Mouse (Mus musculus): ENCODE results near the gene Spsb1.

Spsb1 gene

DNA sequence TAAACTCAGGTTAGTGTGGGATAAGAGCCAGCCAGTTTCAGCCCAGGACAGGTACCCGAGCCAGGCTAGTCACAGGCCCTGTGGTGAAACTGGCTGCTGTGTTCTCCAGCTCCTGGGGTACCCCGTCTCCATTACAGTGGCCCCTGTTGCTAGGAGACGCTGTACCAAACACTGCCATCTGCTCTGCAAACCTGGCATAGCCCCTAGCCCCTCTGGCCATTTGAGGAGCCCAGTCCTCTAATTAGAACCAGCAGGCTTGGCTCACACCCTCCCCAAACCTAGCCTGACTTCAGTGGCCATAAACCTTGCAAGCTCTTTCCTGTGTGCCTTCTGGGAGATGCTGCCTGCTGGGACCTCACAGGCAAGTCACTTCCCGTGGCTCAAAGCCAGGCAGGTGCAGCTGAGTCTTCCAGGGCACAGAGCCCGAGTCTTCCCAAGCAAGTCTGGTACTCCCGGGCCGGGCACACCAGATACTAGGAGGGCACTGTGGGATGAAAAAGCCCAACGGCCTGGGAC lies 78.8 kb downstream of the Spsb1 start:
- in situ Hi-C loops (cut with MboI; ENCODE audit: low pct_unique_long_range_greater_than_20kb in 1 of 2, low sequenced_read_pairs in 2 of 2, unreplicated experiment in 1 of 2), result no loop called here

DNA sequence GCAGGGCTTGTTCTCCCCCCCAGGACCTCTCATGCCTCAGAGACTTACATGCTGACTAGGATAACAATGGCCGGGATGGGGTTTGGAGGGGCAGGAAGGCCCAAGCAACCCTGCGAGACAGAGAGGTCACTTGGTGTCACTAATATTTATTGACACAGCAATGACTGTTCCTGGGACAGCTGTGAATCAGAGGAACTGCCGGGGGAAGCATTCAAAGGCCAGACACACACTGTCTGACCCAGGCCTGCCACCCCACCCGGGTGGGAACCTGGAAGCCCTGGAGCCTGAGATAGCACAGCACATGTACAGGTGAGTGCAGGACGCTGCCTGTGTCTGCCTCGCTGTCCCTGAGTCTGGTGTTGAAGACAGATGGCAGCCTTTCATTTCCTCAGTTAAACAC lies 79.5 kb downstream of the Spsb1 start:
- in situ Hi-C loops (cut with MboI; ENCODE audit: low pct_unique_long_range_greater_than_20kb in 1 of 2, low sequenced_read_pairs in 2 of 2, unreplicated experiment in 1 of 2), result no loop called here

DNA sequence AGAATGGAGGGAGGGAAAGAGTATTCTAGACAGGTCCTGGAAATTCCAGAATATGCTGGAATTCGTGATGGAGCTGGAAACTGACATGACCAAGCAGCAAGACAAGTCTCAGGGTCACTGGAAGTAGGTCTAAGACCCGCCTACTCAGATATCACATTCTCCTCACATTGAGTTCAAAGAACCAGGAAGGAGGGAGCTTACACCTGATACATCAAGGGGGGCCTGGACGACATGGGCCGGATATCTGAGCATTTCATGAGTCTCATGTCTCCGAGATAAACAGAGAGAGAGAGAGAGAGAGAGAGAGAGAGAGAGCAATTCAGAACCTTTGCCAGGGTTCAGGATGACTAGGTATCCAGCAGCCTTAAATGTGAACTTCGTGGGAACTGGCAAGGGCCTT lies 82.6 kb downstream of the Spsb1 start:
- in situ Hi-C loops (cut with MboI; ENCODE audit: low pct_unique_long_range_greater_than_20kb in 1 of 2, low sequenced_read_pairs in 2 of 2, unreplicated experiment in 1 of 2), result no loop called here

DNA sequence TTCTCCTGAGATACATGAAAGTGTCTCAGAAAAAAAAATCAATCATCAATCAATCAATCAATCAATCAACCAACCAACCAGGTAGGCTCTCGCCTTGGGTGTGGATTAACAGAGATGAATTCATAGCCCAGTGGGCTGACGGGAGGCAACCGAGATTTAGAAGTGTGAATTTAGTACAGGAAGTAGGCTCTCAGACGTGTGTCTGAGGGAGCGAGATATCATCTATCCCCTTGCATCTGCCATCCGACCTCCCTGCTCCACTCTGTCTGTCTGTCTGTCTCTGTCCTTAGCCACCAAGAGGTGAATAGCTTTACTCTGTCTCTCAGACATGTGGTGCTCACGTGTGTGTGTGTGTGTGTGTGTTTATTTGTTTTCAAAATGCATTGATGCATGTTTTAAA lies 83.3 kb downstream of the Spsb1 start:
- in situ Hi-C loops (cut with MboI; ENCODE audit: low pct_unique_long_range_greater_than_20kb in 1 of 2, low sequenced_read_pairs in 2 of 2, unreplicated experiment in 1 of 2), result no loop called here

DNA sequence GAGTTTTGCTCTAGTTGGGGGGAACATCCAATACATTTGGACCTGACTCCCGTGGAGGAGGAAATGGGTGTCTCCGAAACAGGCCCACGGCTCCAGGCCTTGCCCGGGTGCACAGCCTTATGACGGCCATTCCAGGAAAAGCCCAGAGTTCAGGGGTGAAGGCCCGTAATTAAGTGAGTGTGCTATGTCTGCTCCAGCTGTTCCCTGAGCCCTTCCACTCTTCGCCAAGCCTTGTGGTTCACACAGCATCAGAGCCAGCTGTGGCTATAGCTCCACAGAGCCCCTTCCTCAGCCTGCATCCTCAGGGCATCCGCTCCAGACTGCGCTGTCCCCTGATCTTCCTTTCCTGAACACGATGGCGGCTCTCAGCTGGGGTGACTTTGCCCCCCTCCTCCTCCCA lies 83.8 kb downstream of the Spsb1 start:
- in situ Hi-C loops (cut with MboI; ENCODE audit: low pct_unique_long_range_greater_than_20kb in 1 of 2, low sequenced_read_pairs in 2 of 2, unreplicated experiment in 1 of 2), result no loop called here

DNA sequence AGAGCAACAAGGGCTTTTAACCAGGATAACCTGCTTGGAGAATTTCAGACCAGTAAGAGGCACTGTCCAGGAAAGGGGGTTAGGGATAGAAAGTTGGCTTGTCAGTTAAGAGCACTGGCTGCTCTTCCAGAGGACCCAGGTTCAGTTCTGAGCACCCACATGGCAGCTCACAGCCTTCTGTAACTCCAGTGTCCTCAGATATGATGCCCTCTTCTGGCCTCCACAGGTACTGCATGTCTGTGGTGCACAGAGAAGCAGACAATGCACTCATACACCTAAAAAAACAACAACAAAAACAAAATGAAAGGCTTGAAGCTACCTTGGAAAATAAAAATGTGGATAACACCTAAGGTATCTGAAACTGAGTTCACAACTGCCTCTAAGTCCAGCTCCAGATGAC lies 84.4 kb downstream of the Spsb1 start:
- in situ Hi-C loops (cut with MboI; ENCODE audit: low pct_unique_long_range_greater_than_20kb in 1 of 2, low sequenced_read_pairs in 2 of 2, unreplicated experiment in 1 of 2), result no loop called here

DNA sequence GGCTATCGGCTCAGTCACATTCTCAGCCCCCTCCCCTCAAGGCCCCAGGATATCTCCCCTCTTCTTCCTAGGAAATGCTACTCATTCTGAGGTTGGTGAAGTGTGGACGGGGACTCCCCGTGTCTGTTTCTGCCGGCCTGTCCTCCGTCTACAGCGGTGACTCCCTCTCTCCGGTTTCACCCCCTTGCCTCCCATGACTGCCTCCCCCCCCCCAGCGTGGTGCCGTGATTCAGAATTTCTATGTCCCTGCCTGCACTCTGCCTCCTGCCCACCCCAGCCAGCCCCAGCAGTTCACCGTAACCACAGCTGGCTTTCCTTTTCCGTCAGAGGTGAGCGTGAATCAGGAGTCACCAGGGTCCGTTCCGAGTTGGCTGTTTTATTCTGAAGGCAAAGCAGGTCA lies 86.1 kb downstream of the Spsb1 start:
- in situ Hi-C loops (cut with MboI; ENCODE audit: low pct_unique_long_range_greater_than_20kb in 1 of 2, low sequenced_read_pairs in 2 of 2, unreplicated experiment in 1 of 2), result no loop called here

DNA sequence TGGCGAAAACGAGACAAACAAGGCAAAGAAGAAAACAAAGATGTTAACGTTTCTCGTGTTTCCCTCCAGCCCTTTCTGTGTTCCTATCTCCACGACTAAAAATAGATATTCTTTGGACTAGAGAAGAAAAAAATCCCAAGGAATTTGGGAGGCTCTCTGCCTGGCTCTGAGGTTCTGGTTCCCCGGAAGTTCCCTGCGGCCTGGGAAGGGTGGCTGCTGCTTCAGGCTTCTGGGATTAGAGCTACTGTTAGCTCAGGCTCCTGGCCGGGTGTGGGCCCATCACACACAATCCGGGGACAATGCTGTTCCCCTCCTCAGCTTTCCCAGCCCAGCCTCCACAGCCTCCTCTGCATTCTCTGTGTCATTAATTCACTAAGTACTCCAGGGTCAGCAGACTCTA lies 86.8 kb downstream of the Spsb1 start:
- in situ Hi-C loops (cut with MboI; ENCODE audit: low pct_unique_long_range_greater_than_20kb in 1 of 2, low sequenced_read_pairs in 2 of 2, unreplicated experiment in 1 of 2), result no loop called here

DNA sequence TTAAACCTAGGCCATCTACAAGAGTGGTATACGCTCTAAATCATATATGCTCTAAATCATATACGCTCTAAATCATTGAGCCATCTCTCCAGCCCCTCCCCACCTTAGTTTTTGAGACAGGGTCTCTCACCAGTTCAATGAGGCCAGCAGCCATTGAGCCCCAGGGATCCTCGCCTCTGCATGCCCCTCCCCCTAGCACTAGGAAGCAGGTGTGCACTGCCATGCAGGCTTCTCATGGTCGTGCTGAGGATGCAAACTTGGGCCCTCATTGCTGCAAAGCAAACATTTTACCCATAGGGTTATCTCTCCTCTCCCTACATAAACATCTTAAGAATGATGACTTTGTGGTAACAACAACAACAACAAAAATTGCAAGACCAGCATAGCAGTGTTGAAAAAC lies 87.5 kb downstream of the Spsb1 start:
- in situ Hi-C loops (cut with MboI; ENCODE audit: low pct_unique_long_range_greater_than_20kb in 1 of 2, low sequenced_read_pairs in 2 of 2, unreplicated experiment in 1 of 2), result no loop called here

DNA sequence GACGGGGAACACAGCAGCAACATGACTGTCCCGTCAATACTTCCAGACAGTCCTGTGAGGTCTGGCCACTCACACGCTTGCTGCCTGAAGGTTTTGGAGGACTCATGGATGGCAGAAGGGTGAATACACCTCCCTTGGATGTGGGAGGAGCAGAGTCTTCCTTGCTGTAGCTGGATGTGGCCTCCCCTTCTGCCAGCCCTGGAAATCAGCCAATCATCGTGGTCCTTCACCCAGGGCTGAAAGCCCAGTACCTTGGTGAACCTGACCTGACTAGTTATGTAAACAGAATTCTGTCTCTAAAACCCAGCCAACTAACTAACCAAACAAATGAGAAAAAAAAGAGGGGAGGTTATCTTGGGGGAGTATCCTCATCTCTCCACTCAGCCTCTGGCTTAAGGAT lies 90.4 kb downstream of the Spsb1 start:
- in situ Hi-C loops (cut with MboI; ENCODE audit: low pct_unique_long_range_greater_than_20kb in 1 of 2, low sequenced_read_pairs in 2 of 2, unreplicated experiment in 1 of 2), result no loop called here

DNA sequence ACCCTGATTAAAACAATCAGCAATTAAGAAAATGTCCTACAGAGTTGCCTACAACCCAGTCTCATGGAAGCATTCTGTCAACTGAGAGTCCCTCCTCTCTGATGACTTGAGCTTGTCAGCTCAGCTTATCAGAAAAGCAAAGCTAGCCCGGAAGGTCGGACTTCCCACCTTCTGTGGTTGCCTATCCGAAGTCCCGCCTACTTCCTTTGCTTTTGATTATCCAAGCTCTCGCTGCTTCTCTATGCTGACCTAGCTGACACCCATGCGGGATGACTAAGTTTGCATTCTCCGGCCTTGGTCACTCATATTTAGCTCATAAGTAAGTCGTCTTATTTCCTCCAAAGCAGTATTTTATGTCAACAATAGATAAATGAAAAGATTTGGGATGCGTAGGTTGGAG lies 91.3 kb downstream of the Spsb1 start:
- in situ Hi-C loops (cut with MboI; ENCODE audit: low pct_unique_long_range_greater_than_20kb in 1 of 2, low sequenced_read_pairs in 2 of 2, unreplicated experiment in 1 of 2), result no loop called here

DNA sequence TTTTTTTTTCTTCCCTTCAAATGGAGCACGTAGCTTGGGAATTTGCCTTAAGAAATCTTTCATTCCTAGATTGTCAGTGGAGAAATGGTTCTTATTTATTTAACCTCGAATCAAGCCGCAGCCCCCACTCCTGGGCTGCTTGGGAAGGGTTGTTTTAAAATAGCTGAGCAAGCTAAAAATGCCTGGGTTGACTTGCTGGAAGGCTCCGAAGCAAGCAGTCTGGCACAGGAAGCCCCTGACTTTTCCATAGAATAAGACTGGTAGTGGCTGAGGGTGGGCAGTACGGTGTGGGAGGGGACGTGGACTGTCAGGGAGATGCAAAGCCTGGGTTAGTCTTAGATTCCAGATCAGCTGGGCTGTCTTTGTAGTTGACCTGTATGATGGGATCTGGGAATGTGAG lies 94.5 kb downstream of the Spsb1 start:
- in situ Hi-C loops (cut with MboI; ENCODE audit: low pct_unique_long_range_greater_than_20kb in 1 of 2, low sequenced_read_pairs in 2 of 2, unreplicated experiment in 1 of 2), result no loop called here

DNA sequence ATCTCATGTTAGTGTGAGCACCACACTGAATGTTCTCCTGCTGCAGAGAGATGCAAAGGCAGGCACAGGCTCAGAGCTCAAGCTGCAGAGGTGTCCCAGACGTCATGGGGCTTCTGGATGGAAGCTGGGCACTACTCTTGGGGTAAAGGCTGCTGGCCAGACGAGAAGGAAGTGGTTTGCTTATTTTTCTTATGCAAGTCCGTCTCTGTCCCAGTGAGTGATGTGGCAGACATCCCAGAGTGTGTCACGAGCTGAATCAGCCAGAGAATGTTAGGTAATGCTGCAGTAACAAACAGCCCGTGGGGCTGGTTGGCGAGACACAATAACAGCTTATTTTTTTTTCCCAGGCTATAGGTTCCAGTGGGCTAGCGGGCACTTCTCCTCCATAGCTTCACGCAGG lies 96.3 kb downstream of the Spsb1 start:
- in situ Hi-C loops (cut with MboI; ENCODE audit: low pct_unique_long_range_greater_than_20kb in 1 of 2, low sequenced_read_pairs in 2 of 2, unreplicated experiment in 1 of 2), result no loop called here

DNA sequence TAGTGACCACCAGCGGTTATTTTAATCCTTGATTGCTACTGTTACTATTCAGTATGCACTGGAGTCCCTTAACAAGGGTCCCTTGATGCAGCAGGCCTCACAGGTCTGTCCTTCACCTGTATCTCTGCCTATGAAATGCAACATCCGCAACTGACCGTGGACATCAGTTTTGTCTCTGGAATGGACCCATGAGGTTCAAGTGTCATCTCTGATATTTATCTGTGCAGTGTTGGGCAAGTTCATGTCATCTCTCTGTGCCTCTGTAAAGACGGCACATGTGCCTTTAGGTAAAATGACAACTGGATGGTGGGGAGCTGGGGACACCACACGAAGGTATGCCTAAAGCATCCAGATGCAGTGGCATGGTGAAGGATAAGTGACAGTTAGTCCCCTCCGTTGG lies 96.7 kb downstream of the Spsb1 start:
- in situ Hi-C loops (cut with MboI; ENCODE audit: low pct_unique_long_range_greater_than_20kb in 1 of 2, low sequenced_read_pairs in 2 of 2, unreplicated experiment in 1 of 2), result no loop called here

DNA sequence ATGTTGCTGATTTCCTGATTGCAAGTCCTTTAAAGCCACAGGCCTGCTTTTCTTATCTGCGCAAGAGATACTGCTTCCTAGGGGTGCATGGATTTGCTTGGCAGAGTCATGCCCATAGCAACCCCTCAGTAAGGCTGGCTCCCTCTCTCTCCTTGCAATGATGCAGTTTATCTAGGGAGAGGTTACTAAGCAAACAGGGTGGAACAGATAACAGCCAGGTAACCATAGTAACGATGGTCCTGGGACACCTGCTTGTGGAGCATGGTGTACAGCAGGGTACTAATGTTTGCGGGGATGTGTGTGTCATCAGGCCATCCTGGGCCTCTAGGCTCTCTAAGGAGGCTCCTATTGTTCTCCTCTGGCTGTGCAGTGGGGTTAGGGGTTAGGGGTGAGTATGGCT lies 97.2 kb downstream of the Spsb1 start:
- in situ Hi-C loops (cut with MboI; ENCODE audit: low pct_unique_long_range_greater_than_20kb in 1 of 2, low sequenced_read_pairs in 2 of 2, unreplicated experiment in 1 of 2), result no loop called here

DNA sequence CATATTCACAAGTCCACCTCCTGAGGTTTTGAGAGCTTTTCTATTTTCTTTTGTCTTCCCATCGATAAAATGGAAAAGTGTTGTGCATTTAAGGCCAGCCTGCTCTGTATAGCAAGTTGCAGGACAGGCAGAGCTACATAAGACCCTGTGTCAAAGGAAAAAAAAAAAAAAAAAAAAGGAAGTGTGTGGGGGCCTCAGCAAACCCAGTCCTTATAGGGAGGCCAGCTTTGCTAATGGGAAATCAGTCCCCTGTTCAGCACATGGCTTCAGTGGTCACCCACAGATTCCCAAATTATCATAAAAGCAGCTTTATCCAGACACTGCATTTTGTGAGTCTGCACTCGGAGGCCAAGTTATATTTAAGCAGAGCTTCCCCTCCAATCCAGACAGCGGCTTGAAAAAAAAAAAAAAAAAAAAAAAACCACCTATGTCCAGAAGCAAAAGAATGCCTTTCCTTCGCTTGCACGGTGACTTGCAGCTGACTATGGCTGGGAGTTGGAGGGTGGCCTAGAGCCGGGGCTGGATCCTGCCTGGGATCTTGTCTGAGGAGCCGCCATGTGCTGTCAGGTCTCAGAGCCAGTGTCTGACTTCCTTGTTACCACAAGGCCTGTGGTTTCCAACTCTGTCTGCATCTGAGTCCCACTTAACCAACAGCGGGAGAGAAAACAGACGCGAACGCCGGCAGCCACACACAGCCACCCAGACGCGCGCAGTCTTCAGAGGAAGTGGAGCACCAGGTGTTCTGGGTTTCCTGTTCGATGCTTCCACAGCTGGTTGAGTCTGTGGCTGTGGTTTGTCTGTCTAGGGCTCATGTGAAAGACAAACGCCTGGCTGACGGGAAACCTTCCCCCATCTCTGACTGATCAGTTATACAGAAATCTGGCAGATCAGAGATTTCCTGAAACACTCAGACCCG lies 98.7 kb downstream of the Spsb1 start:
- in situ Hi-C loops (cut with MboI; ENCODE audit: low pct_unique_long_range_greater_than_20kb in 1 of 2, low sequenced_read_pairs in 2 of 2, unreplicated experiment in 1 of 2), result no loop called here

DNA sequence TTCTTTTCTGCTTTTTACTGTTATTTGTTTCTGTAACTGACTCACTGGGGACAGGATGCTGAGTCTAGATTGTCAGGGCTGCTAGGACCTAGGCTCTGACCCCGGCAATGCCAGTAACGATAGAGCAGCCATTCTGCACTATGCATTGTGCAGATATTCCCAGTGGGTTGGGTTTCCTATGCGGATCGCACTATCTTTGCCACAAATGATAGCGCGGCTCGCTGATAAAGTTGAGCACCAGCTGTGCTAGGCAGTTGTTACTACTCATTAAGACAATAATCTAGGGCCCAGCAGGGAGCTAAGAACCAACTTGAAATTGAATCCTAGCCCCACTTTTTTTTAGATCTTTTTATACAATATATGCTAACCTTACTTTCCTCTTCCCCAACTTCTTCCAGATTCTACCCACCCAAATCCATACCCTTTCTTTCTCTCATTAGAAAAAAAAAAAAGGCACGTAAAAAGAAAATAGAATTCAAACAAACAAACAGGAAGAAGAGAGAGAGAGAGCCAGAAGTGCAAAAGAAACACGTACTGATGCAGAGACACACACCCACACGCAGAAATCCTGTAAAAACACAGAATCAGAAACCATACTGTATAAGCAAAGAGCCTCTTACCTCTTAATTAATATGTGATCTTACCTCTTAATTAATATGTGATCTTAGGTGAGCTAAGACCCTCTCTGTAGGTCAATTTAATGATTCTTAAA lies 99.5 kb downstream of the Spsb1 start:
- in situ Hi-C loops (cut with MboI; ENCODE audit: low pct_unique_long_range_greater_than_20kb in 1 of 2, low sequenced_read_pairs in 2 of 2, unreplicated experiment in 1 of 2), result no loop called here

DNA sequence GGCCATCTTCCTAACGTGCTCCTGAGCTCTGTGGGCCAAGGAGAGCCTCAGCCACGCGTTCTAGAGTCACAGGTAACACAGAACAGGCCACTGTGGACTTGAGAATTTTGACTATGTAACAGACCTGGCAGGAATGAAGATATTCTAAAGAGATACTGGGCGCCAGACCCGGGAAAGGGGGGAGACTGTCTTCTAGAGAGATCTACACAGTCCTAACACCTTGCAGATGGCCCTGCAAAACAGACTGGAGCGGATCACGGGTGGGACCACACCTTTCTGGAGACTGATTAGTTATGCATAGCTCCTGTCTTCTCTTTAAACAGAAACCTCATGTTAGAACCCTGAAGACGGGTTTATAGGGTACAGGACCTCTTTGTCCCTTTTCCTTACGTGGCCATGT lies 100.1 kb downstream of the Spsb1 start:
- in situ Hi-C loops (cut with MboI; ENCODE audit: low pct_unique_long_range_greater_than_20kb in 1 of 2, low sequenced_read_pairs in 2 of 2, unreplicated experiment in 1 of 2), result no loop called here

DNA sequence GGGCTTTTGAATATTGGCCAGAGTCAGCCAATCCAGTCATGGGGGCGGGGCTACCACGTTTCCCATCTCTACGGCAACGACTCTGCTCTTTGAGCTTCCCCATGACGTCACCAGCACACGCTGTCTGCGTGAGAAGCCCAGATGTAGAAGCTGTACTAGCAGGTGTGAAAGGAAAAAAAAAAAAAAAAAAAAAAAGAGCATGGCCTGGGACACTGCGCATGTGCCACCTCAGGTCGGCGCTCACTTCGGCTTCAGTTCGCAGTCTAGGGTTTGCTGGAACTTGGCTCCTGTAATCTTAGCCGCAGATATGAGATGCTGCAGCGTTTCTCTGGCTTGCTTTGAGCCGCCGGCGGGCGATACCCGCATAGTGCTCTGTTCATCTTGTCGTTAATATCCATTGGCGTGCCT lies 100.5 kb downstream of the Spsb1 start:
- in situ Hi-C loops (cut with MboI; ENCODE audit: low pct_unique_long_range_greater_than_20kb in 1 of 2, low sequenced_read_pairs in 2 of 2, unreplicated experiment in 1 of 2), result no loop called here
